Mouse (Mus musculus) stomach, embryonic 15.5 days (tissue): ENCODE data around the gene Tab1. TPM values are rescaled to one million over a fixed set of nuclear protein-coding genes. Genes with fewer than 3 reads are reported as not detected.

ENCODE experiments used
- ATAC-seq: fragments of 200-750 bp; cut with Nextera tagmentation; 2 replicates; pipeline ENCODE4 v1.8.0; 2017; ENCODE audit warnings: low read depth, moderate number of reproducible peaks, moderate TSS enrichment; ENCODE audit not compliant: insufficient read depth, low FRiP score
- H3K27ac ChIP-seq: fragments of 300-500 bp; sonication (generic); 2 replicates; pipeline ENCODE4 v1.5.1; 2015; ENCODE audit warnings: mild to moderate bottlenecking, inconsistent platforms
- H3K27me3 ChIP-seq: fragments of 300-500 bp; sonication (generic); replicated peaks from 2 replicates; pipeline ENCODE4 v1.6.1; 2015; ENCODE audit warnings: inconsistent platforms
- H3K36me3 ChIP-seq: fragments of 300-500 bp; sonication (generic); 2 replicates; pipeline ENCODE4 v1.6.1; 2015; ENCODE audit warnings: inconsistent platforms
- H3K4me1 ChIP-seq: fragments of 300-500 bp; sonication (generic); 2 replicates; pipeline ENCODE4 v1.6.1; 2015; ENCODE audit warnings: inconsistent platforms
- H3K4me2 ChIP-seq: fragments of 300-500 bp; sonication (generic); 2 replicates; pipeline ENCODE4 v1.6.1; 2015; ENCODE audit warnings: mild to moderate bottlenecking, inconsistent platforms
- H3K4me3 ChIP-seq: fragments of 300-500 bp; sonication (generic); replicated peaks from 2 replicates; pipeline ENCODE4 v1.5.1; 2015; ENCODE audit warnings: inconsistent platforms
- H3K9ac ChIP-seq: fragments of 300-500 bp; sonication (generic); 2 replicates; pipeline ENCODE4 v1.6.1; 2015; ENCODE audit warnings: inconsistent platforms
- H3K9me3 ChIP-seq: fragments of 300-500 bp; sonication (generic); 2 replicates; pipeline ENCODE4 v1.6.1; 2016; ENCODE audit warnings: inconsistent platforms
- WGBS: fragments of 180-500 bp; shearing (Covaris S2); methylation state at CpG from one replicate; pipeline ENCODE4 v1.1.7; 2015; 5-methylcytosine and 5-hydroxymethylcytosine counted together
- polyA plus RNA-seq: library from polyadenylated mRNA; unstranded; fragments of >200 nt; fragmentation: Nextera tagmentation; extraction: Ambion mirVana; gene quantifications from 2 replicates; pipeline ENCODE4 v1.2.1, GENCODE M21; 2015

Tab1 gene
- polyA plus RNA-seq, 1 experiment from 2014 or later = 29.5 TPM

GRCm38 (mm10) chr15:80158001-80158706, 25.2 kb downstream of the Tab1 start:
- Histone ChIP-seq H3K4me3 (no peak overlapping the region), H3K4me1 (peaks cover 33% of the 10 kb centered on the region), H3K27ac (peak overlapping the region; percentile 91), H3K27me3 (no peaks in the 10 kb centered on the region), H3K4me2 (no peak overlapping the region), H3K9me3 (no peaks in the 10 kb centered on the region), H3K9ac (no peak overlapping the region), H3K36me3 (peaks cover 55% of the 10 kb centered on the region)
- 62% methylated on average over 5 of the region's 5 CpGs for WGBS
- ATAC-seq = no peak

- H3K27me3 ChIP-seq = no peaks in the 10 kb centered on the region
- peaks cover 50% of the 10 kb centered on the region for H3K36me3 ChIP-seq
- no peaks in the 10 kb centered on the region for H3K9me3 ChIP-seq
- no peak for ATAC-seq
- H3K4me2 ChIP-seq = no peak overlapping the region
- 42% methylated on average over 4 of the region's 4 CpGs for WGBS
- H3K9ac ChIP-seq = no peak overlapping the region
- peak overlapping the region; percentile 91 for H3K27ac ChIP-seq
- H3K4me1 ChIP-seq = peaks cover 33% of the 10 kb centered on the region
- no peak overlapping the region for H3K4me3 ChIP-seq
These were observed 25.8 kb downstream of the Tab1 start for GRCm38 (mm10) chr15:80158707-80159090.

- Histone ChIP-seq H3K9me3 (no peaks in the 10 kb centered on the region), H3K27ac (peak overlapping the region; percentile 91), H3K27me3 (no peaks in the 10 kb centered on the region), H3K9ac (no peak overlapping the region; the same call in 1 of the 2 replicates), H3K4me3 (no peak overlapping the region), H3K4me2 (peak overlapping the region; percentile 13), H3K36me3 (peaks cover 44% of the 10 kb centered on the region), H3K4me1 (peaks cover 33% of the 10 kb centered on the region)
- 39% methylated on average over 8 of the region's 8 CpGs for WGBS
- ATAC-seq = peak; percentile 91
These were observed 26.5 kb downstream of the Tab1 start for GRCm38 (mm10) chr15:80159286-80159901.

- Histone ChIP-seq H3K4me2 (no peak overlapping the region; the same call in 1 of the 2 replicates), H3K9me3 (no peaks in the 10 kb centered on the region), H3K4me1 (peaks cover 33% of the 10 kb centered on the region), H3K36me3 (peaks cover 40% of the 10 kb centered on the region), H3K9ac (no peak overlapping the region), H3K27ac (peak overlapping the region; percentile 91), H3K27me3 (no peaks in the 10 kb centered on the region), H3K4me3 (no peak overlapping the region)
- 75% methylated on average over 13 of the region's 13 CpGs for WGBS
- no peak for ATAC-seq
These were observed 27.3 kb downstream of the Tab1 start for GRCm38 (mm10) chr15:80160223-80160622.

GRCm38 (mm10) chr15:80160726-80161125, 27.8 kb downstream of the Tab1 start:
- Histone ChIP-seq H3K36me3 (peaks cover 35% of the 10 kb centered on the region), H3K27me3 (no peaks in the 10 kb centered on the region), H3K9me3 (no peaks in the 10 kb centered on the region), H3K4me1 (peaks cover 33% of the 10 kb centered on the region), H3K4me2 (no peak overlapping the region), H3K9ac (no peak overlapping the region), H3K4me3 (no peak overlapping the region), H3K27ac (peak overlapping the region; percentile 91)
- 87% methylated on average over 4 of the region's 4 CpGs for WGBS
- no peak for ATAC-seq

- H3K4me3 ChIP-seq = no peak overlapping the region
- H3K9me3 ChIP-seq = no peaks in the 10 kb centered on the region
- H3K4me2 ChIP-seq = no peak overlapping the region
- ATAC-seq = no peak
- H3K4me1 ChIP-seq = peaks cover 33% of the 10 kb centered on the region
- H3K27me3 ChIP-seq = no peaks in the 10 kb centered on the region
- 91% methylated on average over 3 of the region's 3 CpGs for WGBS
- H3K27ac ChIP-seq = peak overlapping the region; percentile 91; the same call in 1 of the 2 replicates
- peaks cover 33% of the 10 kb centered on the region for H3K36me3 ChIP-seq
- no peak overlapping the region; the same call in 1 of the 2 replicates for H3K9ac ChIP-seq
These were observed 28.3 kb downstream of the Tab1 start for GRCm38 (mm10) chr15:80161199-80161598.

GRCm38 (mm10) chr15:80162401-80162964, 29.6 kb downstream of the Tab1 start:
- Histone ChIP-seq H3K4me2 (no peak overlapping the region), H3K4me1 (peaks cover 31% of the 10 kb centered on the region), H3K9me3 (no peaks in the 10 kb centered on the region), H3K27ac (no peak overlapping the region), H3K4me3 (no peak overlapping the region), H3K9ac (no peak overlapping the region), H3K36me3 (peaks cover 31% of the 10 kb centered on the region), H3K27me3 (no peaks in the 10 kb centered on the region)
- 79% methylated on average over 4 of the region's 4 CpGs for WGBS
- no peak for ATAC-seq

- Histone ChIP-seq H3K36me3 (peaks cover 27% of the 10 kb centered on the region), H3K27me3 (no peaks in the 10 kb centered on the region), H3K4me1 (peaks cover 23% of the 10 kb centered on the region), H3K4me2 (no peak overlapping the region), H3K4me3 (no peak overlapping the region), H3K9me3 (no peaks in the 10 kb centered on the region), H3K9ac (no peak overlapping the region), H3K27ac (no peak overlapping the region)
- no peak for ATAC-seq
- WGBS = 80% methylated on average over 11 of the region's 11 CpGs
These were observed 30.3 kb downstream of the Tab1 start for GRCm38 (mm10) chr15:80163274-80163673.

- Histone ChIP-seq H3K9me3 (no peaks in the 10 kb centered on the region), H3K4me2 (no peak overlapping the region), H3K27ac (no peak overlapping the region), H3K4me1 (peaks cover 20% of the 10 kb centered on the region), H3K9ac (no peak overlapping the region), H3K4me3 (no peak overlapping the region), H3K27me3 (no peaks in the 10 kb centered on the region), H3K36me3 (peaks cover 26% of the 10 kb centered on the region)
- ATAC-seq = no peak
- 85% methylated on average over 4 of the region's 4 CpGs for WGBS
These were observed 30.8 kb downstream of the Tab1 start for GRCm38 (mm10) chr15:80163716-80164115.

- Histone ChIP-seq H3K9me3 (no peaks in the 10 kb centered on the region), H3K36me3 (peaks cover 10% of the 10 kb centered on the region), H3K9ac (no peak overlapping the region), H3K4me2 (no peak overlapping the region), H3K4me1 (peaks cover 5% of the 10 kb centered on the region), H3K27me3 (no peaks in the 10 kb centered on the region), H3K27ac (no peak overlapping the region), H3K4me3 (no peak overlapping the region)
- WGBS = 41% methylated on average over 5 of the region's 5 CpGs
- ATAC-seq = no peak
These were observed 32.5 kb downstream of the Tab1 start for GRCm38 (mm10) chr15:80165396-80165795.

- ATAC-seq = 0 out of 2 replicates have a peak, but pooled peaks have one; percentile 16
- peaks cover 19% of the 10 kb centered on the region for H3K4me1 ChIP-seq
- H3K27me3 ChIP-seq = no peaks in the 10 kb centered on the region
- no peak overlapping the region for H3K4me2 ChIP-seq
- H3K9ac ChIP-seq = no peak overlapping the region
- H3K4me3 ChIP-seq = no peak overlapping the region
- H3K27ac ChIP-seq = peak overlapping the region; percentile 67
- WGBS = 80% methylated on average over 1 of the region's 1 CpGs
- H3K36me3 ChIP-seq = no peaks in the 10 kb centered on the region
- no peaks in the 10 kb centered on the region for H3K9me3 ChIP-seq
These were observed 36.6 kb downstream of the Tab1 start for GRCm38 (mm10) chr15:80169484-80169883.

GRCm38 (mm10) chr15:80170357-80170756, 37.4 kb downstream of the Tab1 start:
- no peak for ATAC-seq
- Histone ChIP-seq H3K4me3 (no peak overlapping the region), H3K27ac (peak overlapping the region; percentile 67), H3K36me3 (no peaks in the 10 kb centered on the region), H3K9ac (no peak overlapping the region), H3K9me3 (no peaks in the 10 kb centered on the region), H3K27me3 (no peaks in the 10 kb centered on the region), H3K4me1 (peaks cover 27% of the 10 kb centered on the region), H3K4me2 (no peak overlapping the region)
- WGBS = 35% methylated on average over 4 of the region's 4 CpGs
